Mouse (Mus musculus): Measurements from ENCODE around the gene Prrx2. TPM values are rescaled to one million over a fixed set of nuclear protein-coding genes. Genes with fewer than 3 reads are reported as not detected.

Prrx2 gene
- total RNA-seq, 2 experiments from 2014 or later, result 0.33 to 1.8 TPM

DNA sequence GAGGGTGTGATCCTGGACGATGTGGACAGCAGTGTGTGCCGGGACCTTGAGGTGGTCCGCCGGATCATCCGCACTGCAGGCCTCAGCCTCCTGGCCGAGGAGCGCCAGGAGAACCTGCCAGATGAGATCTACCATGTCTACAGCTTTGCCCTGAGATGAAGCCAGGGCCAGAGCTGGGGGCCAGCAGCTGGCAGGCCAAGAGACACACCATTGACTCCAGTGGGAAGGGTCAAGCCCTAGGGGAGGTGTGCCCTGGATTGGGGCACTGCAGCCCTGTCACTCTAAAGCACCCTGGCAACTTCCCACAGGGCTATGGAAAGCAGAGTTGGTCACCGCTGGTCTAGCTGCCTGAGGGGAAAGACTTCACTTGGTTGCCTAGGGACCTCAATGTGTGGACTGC, 12.3 kb upstream of the Prrx2 start:
- no peak for DNase-seq (ENCODE audit: low spot score in 2 of 2)

DNA sequence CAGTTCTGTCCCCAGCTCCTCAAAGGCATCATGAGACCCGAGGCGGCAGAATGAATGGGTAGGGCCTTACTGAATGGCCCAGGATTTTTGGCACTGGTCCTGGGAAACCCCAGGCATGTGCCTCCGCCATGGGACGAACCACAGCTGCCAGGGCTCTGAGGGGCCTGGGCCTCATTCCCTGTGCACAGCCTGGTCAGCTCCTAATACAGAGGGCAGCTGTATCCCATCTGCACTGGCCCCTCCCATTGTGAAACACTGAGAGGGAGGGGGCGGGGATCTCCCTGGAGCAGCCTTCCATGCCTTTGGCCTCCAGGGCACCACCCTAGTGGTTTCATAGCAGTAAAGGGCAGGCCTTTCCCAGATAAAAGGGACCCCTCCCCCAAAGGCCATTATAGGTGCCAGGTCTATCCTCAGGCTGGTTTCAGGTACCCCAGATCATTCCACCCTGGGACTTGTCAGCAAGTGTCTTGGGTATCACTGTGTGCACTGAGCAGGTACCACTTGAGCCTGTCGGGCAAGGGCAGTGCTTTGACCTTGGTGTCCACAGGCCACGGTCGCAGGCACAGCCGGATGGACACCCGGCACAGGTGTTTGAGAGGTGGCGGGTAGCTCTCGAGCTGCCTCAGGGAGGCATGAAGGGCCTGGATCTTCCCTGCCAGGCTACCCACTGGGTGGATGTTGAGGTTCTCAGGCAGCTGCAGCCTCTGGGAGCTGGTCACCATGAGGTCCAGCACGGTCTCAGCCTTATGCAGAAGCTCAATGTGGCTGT, 11.2 kb upstream of the Prrx2 start:
- DNase-seq (ENCODE audit: low spot score in 2 of 2), result no peak

DNA sequence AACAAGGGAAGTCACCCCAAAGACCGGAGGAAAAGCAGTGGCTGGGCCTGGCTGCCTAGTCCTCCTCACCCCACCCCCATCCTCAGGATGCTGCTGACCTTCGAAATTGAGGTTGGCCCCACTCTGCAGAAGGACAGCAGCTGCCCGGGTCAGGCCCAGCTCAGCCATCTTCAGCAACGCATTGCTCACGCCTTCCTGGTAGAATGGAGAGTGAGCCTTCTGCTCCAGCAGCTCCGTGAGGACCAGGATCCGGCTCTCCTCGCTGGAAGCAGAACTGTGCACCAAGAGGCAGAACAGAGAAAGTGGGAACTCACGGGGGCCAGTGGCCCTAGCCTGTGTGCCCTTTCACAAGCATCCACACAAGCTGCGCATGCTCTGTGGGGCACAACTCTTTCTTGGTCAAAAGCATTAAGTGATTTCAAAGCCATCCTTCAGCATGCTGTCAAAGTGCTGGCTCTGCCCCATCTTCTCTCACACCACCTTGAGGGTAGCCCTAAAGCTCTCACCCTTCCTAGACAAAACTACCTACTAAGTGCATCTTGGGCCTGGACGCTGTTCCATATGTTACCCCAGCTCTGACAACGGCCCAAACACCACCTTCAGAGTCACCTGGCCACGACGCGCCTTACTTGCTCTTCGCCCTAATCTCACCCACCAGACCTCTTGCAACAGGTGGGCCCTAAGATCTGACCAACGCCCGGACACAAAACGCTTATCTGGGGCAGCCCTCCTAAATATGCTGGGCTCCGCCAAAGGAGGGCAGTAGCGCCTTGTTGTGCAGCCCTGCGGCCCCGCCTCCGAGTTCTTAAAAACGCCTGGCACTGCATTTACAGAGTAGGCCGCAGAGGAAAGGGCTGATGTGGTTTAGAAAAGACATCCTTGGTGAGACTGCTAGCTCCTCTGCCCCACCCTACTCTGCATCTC, 7.7 kb upstream of the Prrx2 start:
- peak; percentile 38 to 47 for DNase-seq (ENCODE audit: low spot score in 2 of 2)

DNA sequence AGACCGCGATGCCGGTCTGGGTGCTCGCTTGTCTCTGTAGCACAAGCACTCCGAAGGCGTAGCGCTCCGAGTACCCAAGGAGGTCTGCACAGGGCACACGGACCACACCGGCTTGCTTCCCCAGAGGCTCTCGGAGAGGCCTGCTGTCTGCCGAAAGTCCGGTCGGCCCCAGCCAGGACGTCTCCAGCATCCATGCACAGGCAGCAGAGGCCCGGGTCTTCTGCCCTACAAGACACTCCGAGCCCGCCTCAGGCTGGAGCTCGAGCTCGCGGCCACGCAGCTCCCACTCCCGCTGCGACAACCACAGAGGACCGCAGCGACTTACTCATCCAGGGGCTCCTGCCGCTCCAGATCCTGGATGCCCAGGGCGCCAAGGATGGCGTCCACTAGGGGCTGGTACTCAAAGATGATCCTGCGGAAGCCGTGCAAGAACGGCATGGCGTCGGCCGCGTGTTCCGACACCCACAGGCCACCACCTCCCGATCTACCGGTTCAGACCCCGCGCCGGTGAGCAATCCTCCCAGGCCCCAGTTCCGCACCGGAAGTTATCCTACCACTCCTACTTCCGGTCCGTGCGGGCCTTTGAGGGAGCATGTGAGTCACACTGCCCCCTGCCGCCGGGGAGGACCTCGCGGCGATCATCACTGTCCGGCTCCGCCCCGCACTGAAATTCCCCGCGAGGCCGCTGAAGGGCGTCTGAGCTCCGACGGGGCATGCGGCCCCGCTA, 6.9 kb upstream of the Prrx2 start:
- peak; percentile 98 for DNase-seq (ENCODE audit: low spot score in 2 of 2)

DNA sequence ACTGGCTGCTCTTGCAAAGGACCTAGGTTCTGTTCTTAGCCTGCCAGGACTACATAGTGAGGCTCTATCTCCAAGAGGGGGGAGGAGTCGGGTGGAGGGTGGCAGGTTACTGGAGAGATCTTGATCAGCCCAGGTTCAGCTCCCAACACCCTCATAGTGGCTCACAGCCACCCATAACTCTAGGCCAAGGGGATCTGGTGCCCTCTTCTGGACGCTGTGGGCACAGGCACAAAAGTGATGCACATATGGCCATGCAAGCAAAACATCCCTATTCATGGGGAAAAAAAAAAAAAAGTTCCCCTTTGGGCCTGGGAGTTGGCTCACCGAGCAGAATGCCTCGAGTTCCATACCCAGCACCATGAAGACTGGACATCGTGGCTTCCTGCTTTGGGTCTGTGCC, 5.5 kb upstream of the Prrx2 start:
- peak in 1 of 2 experiments; percentile 49 for DNase-seq (ENCODE audit: low spot score in 2 of 2)

DNA sequence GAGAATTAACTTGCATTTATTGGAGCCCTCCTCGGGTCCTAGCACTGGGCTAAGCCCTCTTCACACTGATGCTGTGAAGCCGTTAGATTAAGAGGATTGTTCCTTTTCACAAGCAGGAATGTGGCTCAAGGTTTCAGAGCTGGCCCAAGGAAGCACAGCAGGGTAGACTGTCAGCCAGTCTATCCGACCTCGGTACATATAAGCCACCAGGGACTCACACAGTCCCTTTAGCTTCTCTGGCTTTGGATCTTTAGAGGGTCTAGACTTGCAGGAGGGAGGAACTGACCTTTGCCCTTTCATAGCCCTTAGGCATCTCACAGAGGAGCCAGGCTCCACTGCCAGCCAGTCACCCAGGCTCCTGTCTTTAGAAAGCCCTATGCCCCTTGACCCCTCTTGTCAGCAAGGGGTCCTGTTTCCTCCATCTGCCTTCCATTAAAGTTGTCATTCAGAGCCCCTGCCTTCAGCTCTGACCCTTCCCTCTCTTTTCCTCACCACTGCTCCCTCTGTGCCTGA, 4.4 kb upstream of the Prrx2 start, which contains the start of gene Asb6:
TSS of gene Asb6 (minus strand) at position 51 of the 513 bp plus-strand sequence.
- DNase-seq (ENCODE audit: low spot score in 2 of 2), result no peak

DNA sequence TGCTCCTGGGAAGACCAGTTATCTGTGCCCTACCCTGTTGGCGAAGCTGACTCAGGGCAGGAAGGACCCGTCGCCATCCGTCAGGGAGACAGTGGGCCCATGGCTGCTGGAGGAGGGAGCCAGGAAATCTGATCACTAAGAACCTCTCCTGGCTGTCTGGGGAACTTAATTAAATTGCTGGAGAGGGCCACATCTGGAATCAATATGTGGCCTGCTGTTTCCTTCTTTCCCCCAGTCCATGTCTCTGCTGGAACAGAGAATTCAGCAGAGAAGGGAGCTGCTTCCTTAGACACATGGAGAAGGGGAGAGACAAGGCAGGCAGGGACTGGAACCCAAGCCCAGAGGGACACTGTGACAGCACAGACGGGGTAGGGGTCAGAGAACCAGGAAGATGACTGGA, 1.1 kb upstream of the Prrx2 start:
- DNase-seq (ENCODE audit: low spot score in 2 of 2), result no peak

DNA sequence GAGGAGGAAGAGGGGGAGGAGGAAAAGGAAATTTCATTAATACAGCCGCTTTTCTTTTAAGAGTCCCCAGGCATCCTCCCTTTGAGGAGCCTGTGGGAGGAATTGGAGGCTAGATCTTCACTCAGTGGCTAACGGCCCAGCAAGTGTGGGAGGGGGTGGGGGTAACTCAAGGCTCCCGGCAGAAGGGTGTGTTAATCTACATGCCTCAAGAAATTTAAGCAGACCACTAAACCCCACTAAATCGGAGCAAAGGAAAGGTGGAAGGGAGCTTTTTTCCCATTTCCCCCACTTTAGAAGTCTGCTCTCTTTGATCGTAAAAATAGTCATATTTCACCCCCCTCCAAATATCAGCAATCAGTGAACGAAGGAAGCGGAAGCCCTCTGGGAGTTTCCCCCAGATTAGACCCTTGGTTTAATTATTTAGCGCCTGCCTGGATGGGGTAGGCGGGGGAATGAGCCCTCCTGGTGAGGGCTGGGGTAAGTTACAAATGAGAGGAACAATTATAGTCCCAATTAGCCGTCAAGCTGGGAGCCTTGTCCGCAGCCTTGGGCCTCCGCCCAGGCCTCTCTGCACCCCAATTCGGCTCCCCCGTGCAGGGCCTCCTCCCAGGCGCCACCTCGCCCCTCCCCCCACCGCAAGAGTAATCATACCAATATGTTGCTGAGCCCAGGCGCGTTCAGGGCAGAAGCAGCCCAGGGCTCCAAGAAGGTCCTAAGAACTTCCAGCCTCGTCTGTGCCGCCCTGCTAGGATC, 1.6 kb downstream of the Prrx2 start:
- no peak for DNase-seq (ENCODE audit: low spot score in 2 of 2)

DNA sequence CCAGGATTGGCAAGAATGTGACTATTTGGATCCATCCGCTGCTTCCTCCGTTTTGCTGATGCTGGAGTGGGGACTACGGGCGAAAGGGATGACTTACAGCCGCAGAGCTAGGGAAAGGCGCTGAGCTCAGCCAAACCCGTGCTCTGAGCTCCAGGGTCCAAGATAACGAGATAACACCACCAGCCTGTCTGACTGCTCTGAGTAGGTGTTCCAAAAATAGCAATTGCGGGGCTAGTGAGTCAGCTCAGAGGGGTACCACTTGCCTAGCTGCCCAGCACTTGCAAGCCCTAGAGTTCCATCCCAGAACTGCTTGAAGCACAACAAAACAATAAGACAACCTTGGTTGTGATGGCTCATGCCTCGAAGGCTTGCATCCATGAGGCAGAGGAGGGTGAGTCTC, 7.8 kb downstream of the Prrx2 start:
- no peak for DNase-seq (ENCODE audit: low spot score in 2 of 2)

DNA sequence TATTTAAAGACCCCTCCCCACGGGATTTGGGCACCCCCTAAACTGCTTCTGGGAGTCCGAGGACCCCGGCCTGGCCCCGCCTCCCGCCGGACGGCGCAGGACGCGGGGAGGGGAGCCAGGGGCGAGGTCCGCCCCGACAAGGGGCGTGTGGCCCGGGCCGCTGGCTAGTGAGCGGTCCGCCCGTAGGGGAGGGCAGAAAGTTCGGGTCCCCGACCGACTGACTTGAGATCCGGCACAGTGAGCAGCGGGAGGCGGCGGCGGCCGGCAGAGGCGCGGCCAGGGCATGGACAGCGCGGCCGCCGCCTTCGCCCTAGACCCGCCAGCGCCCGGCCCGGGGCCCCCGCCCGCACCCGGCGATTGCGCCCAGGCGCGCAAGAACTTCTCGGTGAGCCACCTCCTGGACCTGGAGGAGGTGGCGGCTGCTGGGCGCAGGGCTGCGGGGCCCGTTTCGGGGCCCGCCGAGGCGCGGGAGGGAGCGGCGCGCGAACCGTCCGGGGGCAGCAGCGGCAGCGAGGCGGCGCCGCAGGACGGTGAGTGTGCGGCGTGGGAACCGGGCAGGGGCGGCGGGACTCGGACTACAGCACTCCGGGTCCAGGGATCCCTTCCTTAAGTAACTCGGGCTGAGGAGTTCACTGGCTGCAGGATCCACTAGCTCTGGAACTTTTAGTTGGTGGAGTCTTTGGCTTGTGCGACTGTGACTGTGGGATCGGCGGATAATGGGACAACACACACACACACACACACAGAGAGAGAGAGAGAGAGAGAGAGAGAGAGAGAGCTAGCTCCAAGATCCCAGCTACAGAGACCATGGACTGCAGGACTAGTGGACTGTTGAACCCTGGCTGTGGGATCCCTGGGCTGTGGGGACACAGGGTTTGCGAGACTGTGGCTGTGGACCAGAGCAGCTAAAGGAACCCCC, 10.6 kb downstream of the Prrx2 start:
- no peak for DNase-seq (ENCODE audit: low spot score in 2 of 2)

DNA sequence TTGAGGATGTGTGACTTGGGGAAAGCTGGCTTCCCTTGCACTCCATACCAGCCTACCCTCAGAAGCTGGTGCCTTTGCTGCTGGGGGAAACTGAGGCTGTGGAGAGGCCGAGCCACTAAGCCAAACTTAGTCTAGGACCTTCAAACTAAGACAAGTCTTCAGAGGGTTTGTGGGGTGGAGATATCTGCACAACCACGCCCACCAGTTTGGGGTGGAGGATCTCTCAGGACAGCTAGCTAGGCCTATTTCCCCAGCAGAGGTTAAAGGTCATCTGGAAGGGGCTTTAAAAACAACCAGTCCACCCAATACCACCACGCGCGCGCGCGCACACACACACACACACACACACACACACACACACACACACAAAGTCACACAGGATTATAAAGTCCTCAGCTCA, 11.5 kb downstream of the Prrx2 start:
- DNase-seq (ENCODE audit: low spot score in 2 of 2), result no peak

DNA sequence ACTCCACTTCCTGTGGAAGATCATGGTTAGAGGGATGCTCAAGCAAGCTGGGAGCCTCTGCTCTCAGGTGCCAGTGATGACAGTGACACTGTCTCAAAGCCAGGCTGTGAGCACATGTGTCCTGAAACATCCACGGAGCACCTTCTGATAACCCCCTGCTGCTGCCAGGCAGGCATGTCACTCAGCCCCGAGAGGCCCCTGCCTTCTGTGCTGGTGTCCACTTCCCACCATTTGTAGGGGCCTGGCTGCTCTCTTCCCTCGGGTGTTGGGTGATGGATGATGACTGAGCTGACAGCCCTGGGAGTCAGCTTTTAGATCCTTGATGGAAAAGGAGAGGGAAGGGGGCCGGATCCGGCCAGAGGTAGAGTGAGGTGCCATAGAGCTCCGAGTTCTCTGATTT, 12.0 kb downstream of the Prrx2 start:
- no peak for DNase-seq (ENCODE audit: low spot score in 2 of 2)

DNA sequence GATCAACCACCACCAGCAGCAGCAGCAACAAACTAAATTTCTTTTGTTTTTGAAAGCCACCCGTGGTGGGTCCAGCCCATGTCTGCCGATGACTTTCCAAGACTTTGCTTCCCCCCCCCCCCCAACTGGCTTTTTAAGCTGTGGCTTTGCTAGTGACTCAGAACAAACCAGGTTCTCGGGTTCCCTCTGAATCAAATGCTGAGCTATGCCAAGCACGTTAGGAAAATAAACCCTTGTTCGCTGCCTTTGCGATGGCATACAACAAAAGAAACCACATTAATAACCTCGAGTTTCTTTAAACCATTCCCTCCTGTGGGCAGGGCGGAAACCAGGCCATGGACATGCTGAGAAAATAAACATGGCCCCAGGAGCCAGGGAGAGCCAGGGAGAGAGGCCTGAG, 13.4 kb downstream of the Prrx2 start:
- no peak for DNase-seq (ENCODE audit: low spot score in 2 of 2)

DNA sequence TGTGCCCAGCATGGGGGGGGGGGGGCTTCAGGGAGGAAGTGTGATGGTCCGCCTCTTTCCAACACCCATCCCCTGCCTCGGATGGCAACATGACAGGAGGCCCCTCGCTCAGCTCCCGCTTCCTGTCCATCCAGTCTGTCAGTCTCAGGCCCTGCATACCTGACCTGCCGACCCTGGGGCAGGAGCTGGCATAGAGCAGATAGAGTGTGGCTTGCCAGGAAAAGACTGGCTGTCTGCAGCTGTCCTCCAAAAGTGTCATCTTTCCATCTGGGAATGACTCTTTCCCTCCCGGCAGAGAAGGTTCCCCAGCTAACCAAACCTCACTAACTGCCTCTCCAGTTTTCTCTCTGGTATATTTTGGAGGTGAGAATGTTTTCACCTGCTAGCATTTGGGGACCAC, 15.8 kb downstream of the Prrx2 start:
- DNase-seq (ENCODE audit: low spot score in 2 of 2), result no peak

DNA sequence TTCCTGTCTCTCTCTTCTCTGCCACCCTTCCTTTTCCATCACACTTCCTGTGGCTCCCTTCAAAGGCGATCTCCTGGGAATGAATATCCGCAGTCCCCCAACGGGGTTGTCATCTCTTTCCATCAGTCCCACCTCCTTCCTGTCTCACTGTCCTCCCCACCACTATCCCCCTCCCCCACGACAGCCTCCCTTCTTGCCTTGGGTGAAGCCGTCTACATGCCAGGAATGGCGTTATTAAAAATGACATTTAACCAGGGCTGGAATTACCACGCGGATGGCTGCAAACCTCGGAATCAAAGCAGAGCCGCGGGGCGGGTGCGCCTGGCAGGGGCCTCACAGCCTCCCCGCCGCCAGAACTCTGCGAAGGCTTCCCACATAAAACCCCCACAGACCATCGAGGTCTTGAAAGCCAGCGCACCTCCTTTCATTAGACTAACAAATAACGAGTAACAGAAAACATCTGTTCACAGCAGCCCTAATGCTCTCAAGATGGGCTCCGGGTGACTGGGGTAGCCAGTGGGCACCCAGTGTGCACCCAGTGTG, 18.1 kb downstream of the Prrx2 start:
- DNase-seq (ENCODE audit: low spot score in 2 of 2), result no peak

DNA sequence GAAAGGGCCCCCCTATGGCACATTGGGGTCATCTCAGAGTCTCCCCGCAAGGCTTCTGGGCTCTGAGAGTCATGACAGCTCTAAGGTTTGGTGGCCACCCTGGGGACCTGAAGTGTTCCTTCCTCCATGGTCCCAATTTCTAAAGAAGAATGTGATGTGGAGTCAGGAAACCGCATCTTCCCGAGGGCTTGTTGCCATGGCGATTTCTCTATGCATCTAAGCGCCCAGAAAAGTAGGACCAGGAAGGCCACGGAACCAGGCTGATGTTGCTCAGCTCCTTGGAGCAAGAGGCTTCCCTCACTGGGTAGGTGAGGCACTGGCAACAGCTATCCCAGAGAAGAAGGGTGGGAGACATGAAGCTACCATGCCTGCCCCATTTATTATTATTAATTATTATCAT, 22.3 kb downstream of the Prrx2 start:
- DNase-seq (ENCODE audit: low spot score in 2 of 2), result no peak

DNA sequence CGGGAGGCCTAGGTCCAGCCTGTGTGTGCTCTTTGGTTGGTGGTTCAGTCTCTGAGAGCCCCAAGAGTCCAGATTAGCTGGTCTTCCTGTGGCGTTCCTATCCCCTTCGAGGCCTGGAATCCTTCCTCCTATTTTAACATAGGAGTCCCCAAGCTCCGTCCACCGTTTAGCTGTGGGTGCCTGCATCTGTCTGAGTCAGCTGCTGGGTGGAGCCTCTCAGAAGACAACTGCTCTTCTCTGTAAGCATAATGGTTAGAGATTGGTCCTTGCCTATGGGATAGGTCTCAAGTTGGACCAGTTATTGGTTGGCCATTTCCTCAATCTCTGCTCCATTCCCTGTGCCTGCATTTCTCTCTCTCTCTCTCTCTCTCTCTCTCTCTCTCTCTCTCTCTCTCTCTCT, 25.0 kb downstream of the Prrx2 start:
- no peak for DNase-seq (ENCODE audit: low spot score in 2 of 2)

DNA sequence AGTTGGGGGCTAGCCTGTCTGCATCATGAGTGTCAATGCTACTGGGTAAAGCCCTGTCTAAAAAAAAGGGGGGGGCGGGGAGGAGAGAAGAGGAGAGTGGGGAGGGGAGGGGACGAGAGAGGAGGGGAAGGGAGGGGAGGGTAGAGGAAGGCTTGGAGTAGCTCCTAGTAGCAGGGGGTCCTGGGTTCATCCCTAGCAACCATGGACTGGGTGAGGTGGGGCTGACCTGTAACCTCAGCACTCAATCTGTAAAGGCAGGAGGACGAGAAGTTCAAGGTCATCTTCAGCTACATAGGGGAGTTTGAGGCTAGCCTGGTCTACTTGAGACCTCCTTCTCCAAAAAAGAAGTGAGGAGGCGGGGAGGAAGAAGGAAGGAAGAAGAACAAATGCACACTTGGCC, 27.3 kb downstream of the Prrx2 start:
- DNase-seq (ENCODE audit: low spot score in 2 of 2), result no peak

DNA sequence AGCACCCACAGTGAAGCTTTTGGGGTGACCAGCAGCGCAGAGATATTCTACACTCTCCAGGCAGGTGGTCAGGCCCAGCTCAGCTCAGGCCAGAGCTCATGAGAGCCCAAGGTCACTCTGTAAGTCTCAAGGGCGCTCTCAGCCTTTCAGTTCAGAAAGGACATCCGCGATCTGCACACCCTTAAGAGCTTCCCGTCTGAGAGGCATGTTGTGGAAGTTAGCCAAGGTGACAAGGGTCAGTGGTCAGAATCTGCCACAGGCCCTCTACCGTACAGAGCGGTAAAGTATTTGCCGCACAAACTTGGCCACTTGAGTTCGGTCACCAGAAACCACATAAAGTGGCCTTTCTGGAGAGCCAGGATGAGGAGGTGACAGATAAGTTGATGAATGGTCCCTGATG, 28.8 kb downstream of the Prrx2 start:
- no peak for DNase-seq (ENCODE audit: low spot score in 2 of 2)
